Mouse (Mus musculus) limb, embryonic 14.5 days (tissue): ENCODE measurements around the gene Arhgap29. TPM values are rescaled to one million over a fixed set of nuclear protein-coding genes. Genes with fewer than 3 reads are reported as not detected.

Experiments used
- ATAC-seq: fragments of 200-750 bp; cut with Nextera tagmentation; 2 replicates; pipeline ENCODE4 v1.8.0; 2017; ENCODE audit warnings: low read depth, moderate number of reproducible peaks, moderate TSS enrichment; ENCODE audit not compliant: low FRiP score
- DNase-seq: peaks from one replicate; pipeline ENCODE4 v3.0.0-alpha.2; 2015; ENCODE audit warnings: low spot score
- H3K27ac ChIP-seq: fragments of 300-500 bp; sonication (generic); replicated peaks from 2 replicates; pipeline ENCODE4 v1.5.1; 2014; ENCODE audit warnings: low read depth, mild to moderate bottlenecking, low read length, moderate library complexity, mixed read lengths
- H3K27me3 ChIP-seq: fragments of 300-500 bp; sonication (generic); 2 replicates; pipeline ENCODE4 v1.6.1; 2014; ENCODE audit warnings: low read length, mixed read lengths; ENCODE audit not compliant: control insufficient read depth, insufficient read depth
- H3K36me3 ChIP-seq: fragments of 300-500 bp; sonication (generic); 2 replicates; pipeline ENCODE4 v1.6.1; 2014; ENCODE audit warnings: mild to moderate bottlenecking, low read length, moderate library complexity, mixed read lengths; ENCODE audit not compliant: control insufficient read depth, insufficient read depth
- H3K4me1 ChIP-seq: fragments of 300-500 bp; sonication (generic); 2 replicates; pipeline ENCODE4 v1.6.1; 2014; ENCODE audit warnings: antibody characterized with exemption, low read length, mixed read lengths; ENCODE audit not compliant: control insufficient read depth, insufficient read depth
- H3K4me2 ChIP-seq: fragments of 300-500 bp; sonication (generic); replicated peaks from 2 replicates; pipeline ENCODE4 v1.6.1; 2014; ENCODE audit warnings: low read depth, mild to moderate bottlenecking, low read length, moderate library complexity; ENCODE audit not compliant: severe bottlenecking
- H3K4me3 ChIP-seq: fragments of 300-500 bp; sonication (generic); replicated peaks from 2 replicates; pipeline ENCODE4 v1.5.1; 2014; ENCODE audit warnings: low read length
- H3K9ac ChIP-seq: fragments of 300-500 bp; sonication (generic); 2 replicates; pipeline ENCODE4 v1.6.1; 2014; ENCODE audit warnings: mild to moderate bottlenecking, low read depth, low read length, moderate library complexity; ENCODE audit not compliant: severe bottlenecking
- H3K9me3 ChIP-seq: fragments of 300-500 bp; sonication (generic); 2 replicates; pipeline ENCODE4 v1.6.1; 2016; ENCODE audit warnings: low read length; ENCODE audit not compliant: control insufficient read depth
- POLR2A ChIP-seq: fragments of 200-500 bp; IDR thresholded peaks from 2 replicates; pipeline ENCODE4 v1.8.0; 2012; ENCODE audit warnings: inconsistent platforms, mild to moderate bottlenecking, moderate library complexity, borderline replicate concordance; ENCODE audit not compliant: insufficient read depth, insufficient read length; ENCODE audit errors: extremely low read depth
- WGBS: fragments of 180-500 bp; shearing (Covaris S2); extraction: QIAGEN DNeasy Blood & Tissue Kit; methylation state at CpG from one replicate; pipeline ENCODE4 v1.1.7; 2014; 5-methylcytosine and 5-hydroxymethylcytosine counted together
- polyA plus RNA-seq, 2 experiments: library from polyadenylated mRNA; depleted of rRNA in 1 of 2; stranded (reverse) in 1 of 2; unstranded in 1 of 2; fragments of >200 nt; fragmentation: Nextera tagmentation in 1 of 2; extraction: Ambion mirVana in 1 of 2; gene quantifications; 2 replicates each; pipeline versions ENCODE4 v1.2.1 to v1.2.3; 2012 to 2014

The Arhgap29 gene
- polyA plus RNA-seq, 2 experiments, result 47.4 to 65.0 TPM

GRCm38 (mm10) chr3:121968621-121969020 lies 16.3 kb downstream of the Arhgap29 start:
- WGBS, result 3% methylated on average over 8 of the region's 8 CpGs
- 0 out of 2 replicates have a peak overlapping the region, but pooled peaks have one; percentile 20 for H3K27ac ChIP-seq
- no peaks in the 10 kb centered on the region for H3K36me3 ChIP-seq
- peaks cover 3% of the 10 kb centered on the region; the same call in 1 of the 2 replicates for H3K4me1 ChIP-seq
- H3K9ac ChIP-seq, result peak overlapping the region; percentile 66
- TF ChIP-seq POLR2A, result no peak
- H3K4me2 ChIP-seq, result peak overlapping the region; percentile 56
- H3K9me3 ChIP-seq, result no peaks in the 10 kb centered on the region
- DNase-seq (peak; percentile 72), ATAC-seq (no peak)
- H3K4me3 ChIP-seq, result peak overlapping the region; percentile 62
- no peaks in the 10 kb centered on the region for H3K27me3 ChIP-seq

DNA sequence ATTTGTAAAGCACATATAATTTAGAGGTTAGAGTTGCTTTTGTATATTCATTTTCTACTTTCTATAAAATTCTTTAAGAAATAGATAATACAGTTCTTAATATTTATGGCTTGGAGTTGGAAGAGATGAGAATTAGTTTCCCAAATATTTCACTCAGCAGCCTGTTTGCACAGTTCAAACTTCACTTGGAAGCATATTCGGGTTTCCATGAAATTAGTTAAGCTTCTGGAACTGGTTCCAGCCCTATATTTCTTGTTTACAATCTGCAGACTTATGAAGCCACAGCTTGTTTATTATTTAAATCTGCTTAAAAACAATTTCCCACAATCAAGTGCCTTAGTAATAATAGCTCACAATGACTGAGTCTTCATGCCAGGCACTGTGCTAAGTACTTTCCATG lies 17.1 kb downstream of the Arhgap29 start:
- H3K27me3 ChIP-seq, result no peaks in the 10 kb centered on the region
- ATAC-seq (no peak), DNase-seq (no peak)
- peak overlapping the region; percentile 56 for H3K4me2 ChIP-seq
- TF ChIP-seq POLR2A, result no peak
- WGBS, result 38% methylated on average over 1 of the region's 1 CpGs
- peak overlapping the region; percentile 62 for H3K4me3 ChIP-seq
- no peak overlapping the region for H3K27ac ChIP-seq
- H3K36me3 ChIP-seq, result no peaks in the 10 kb centered on the region
- peaks cover 3% of the 10 kb centered on the region for H3K4me1 ChIP-seq
- H3K9ac ChIP-seq, result peak overlapping the region; percentile 66; the same call in 1 of the 2 replicates
- H3K9me3 ChIP-seq, result no peaks in the 10 kb centered on the region

GRCm38 (mm10) chr3:121973761-121974160 lies 21.4 kb downstream of the Arhgap29 start:
- ATAC-seq (no peak), DNase-seq (no peak)
- WGBS, result 57% methylated on average over 5 of the region's 5 CpGs
- Histone ChIP-seq H3K27me3 (no peaks in the 10 kb centered on the region), H3K4me1 (peaks cover 3% of the 10 kb centered on the region), H3K9ac (no peak overlapping the region), H3K9me3 (no peaks in the 10 kb centered on the region), H3K4me3 (no peak overlapping the region), H3K27ac (no peak overlapping the region), H3K36me3 (no peaks in the 10 kb centered on the region), H3K4me2 (no peak overlapping the region)
- no peak for TF ChIP-seq POLR2A

- no peaks in the 10 kb centered on the region for H3K9me3 ChIP-seq
- no peak for ATAC-seq
- H3K36me3 ChIP-seq, result no peaks in the 10 kb centered on the region
- H3K4me3 ChIP-seq, result no peak overlapping the region
- 88% methylated on average over 3 of the region's 3 CpGs for WGBS
- DNase-seq, result no peak
- no peak overlapping the region for H3K27ac ChIP-seq
- H3K4me2 ChIP-seq, result no peak overlapping the region
- TF ChIP-seq POLR2A, result no peak
- H3K27me3 ChIP-seq, result no peaks in the 10 kb centered on the region
- H3K4me1 ChIP-seq, result peaks cover 3% of the 10 kb centered on the region
- H3K9ac ChIP-seq, result no peak overlapping the region
These were observed 23.0 kb downstream of the Arhgap29 start for GRCm38 (mm10) chr3:121975381-121975780.

DNA sequence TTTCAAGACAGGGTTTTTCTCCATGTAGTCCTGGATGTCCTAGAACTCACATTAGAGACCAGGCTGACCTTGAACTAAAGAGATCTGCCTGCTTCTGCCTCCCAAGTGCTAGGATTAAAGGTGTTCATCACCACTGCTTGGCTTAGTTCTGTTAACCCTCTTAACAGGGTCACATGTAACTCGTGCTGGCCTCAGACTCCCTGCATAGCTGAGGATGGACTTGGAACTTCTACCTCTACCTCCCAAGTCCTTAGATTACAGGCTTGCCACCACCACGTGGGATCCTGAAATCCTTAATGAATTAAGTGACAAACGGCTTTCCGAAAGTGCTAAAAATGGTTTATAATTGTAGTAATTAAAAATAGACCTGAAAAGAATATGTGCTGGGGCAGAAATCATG lies 29.0 kb downstream of the Arhgap29 start:
- Histone ChIP-seq H3K9ac (no peak overlapping the region), H3K4me2 (no peak overlapping the region), H3K4me1 (peaks cover 3% of the 10 kb centered on the region; the same call in 1 of the 2 replicates), H3K4me3 (no peak overlapping the region), H3K9me3 (no peaks in the 10 kb centered on the region), H3K27ac (no peak overlapping the region), H3K27me3 (no peaks in the 10 kb centered on the region), H3K36me3 (peaks cover 21% of the 10 kb centered on the region)
- no peak for ATAC-seq
- TF ChIP-seq POLR2A, result no peak
- 81% methylated on average over 4 of the region's 4 CpGs for WGBS
- no peak for DNase-seq

DNA sequence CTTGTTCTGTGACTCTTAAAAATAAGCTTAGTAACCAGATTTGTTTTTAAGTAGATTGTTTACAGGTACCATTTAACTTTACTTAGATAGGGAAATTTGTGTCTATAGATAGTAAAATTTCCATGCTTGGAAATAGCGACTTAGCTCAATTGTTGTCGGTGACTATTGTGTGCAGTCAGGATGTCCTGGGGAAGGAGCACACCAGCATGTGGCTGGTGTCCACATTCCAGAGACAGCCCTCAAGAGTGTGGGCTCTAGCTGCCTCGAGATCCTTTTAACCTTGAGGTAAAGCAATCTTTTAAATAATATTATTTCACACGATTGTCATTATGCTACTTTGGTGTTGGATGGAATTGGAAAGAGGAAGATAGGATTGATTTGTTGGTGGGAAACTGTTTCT lies 30.1 kb downstream of the Arhgap29 start:
- Histone ChIP-seq H3K27ac (no peak overlapping the region), H3K36me3 (peaks cover 21% of the 10 kb centered on the region), H3K4me1 (peaks cover 3% of the 10 kb centered on the region; the same call in 1 of the 2 replicates), H3K9ac (no peak overlapping the region), H3K4me3 (no peak overlapping the region), H3K9me3 (no peaks in the 10 kb centered on the region), H3K27me3 (no peaks in the 10 kb centered on the region), H3K4me2 (no peak overlapping the region)
- ATAC-seq (no peak), DNase-seq (no peak)
- TF ChIP-seq POLR2A, result no peak
- WGBS, result 82% methylated on average over 4 of the region's 4 CpGs
